Mouse (Mus musculus): Measurements from ENCODE around the gene Cacng8. TPM values are rescaled to one million over a fixed set of nuclear protein-coding genes. Genes with fewer than 3 reads are reported as not detected.

Gene Cacng8
- polyA plus RNA-seq (2017; shearing (Covaris generic)) = not detected

DNA sequence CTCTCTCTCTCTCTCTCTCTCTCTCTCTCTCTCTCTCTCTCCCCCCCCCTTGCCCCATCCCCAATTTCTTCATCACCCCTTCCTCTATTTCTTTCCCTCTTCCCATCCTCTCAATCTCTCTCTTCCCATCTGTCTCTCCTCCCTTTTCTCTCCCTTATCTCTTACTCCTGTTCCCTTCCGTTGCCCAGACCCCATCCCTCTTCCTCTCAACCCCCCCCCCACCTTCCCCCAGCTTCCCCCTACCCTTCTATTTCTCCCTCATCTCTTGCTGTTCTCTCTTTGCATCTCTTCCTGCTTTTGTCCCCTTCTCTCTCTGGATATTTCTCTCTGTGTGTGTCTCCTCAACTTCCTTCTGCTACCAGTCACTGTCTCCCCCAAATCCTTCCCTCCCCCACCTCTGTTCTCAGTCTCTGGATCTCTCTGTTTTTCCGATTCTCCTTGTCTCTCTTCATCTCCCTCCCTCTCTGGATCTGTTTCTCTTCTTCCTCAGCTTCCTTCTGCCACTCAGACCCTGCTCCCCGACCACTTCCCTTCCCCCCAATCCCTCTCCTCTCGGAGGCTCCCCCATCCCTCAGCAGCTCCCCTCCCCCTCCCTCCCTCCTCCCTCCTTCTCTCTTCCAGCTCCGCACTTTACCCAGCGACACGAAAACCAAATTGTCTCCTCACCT lies at the start of gene Cacng8:
Gene Cacng8, plus strand, starts transcription at position 271 of the 668 bp plus-strand sequence.
- no peak for ATAC-seq

DNA sequence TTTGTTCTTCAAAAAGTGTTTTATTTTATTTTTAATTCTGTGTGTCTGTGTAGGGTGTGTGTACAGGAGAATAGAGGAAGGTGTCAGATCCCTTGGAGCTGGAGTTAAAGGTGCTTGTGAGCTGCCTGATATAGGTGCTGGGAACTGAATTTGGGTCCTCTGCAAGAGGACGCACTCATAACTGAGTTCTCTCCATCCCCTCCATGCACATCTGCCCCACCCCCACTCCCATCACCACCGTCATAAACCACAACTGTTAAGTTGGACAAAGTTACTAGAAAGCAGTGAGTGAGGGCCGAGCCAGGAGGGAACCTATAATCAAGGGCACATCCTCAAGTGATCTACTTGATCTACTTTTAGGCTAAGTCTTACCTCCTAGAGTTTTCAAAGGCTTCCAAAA lies 46.6 kb upstream of the Cacng8 start:
- no peak for ATAC-seq

DNA sequence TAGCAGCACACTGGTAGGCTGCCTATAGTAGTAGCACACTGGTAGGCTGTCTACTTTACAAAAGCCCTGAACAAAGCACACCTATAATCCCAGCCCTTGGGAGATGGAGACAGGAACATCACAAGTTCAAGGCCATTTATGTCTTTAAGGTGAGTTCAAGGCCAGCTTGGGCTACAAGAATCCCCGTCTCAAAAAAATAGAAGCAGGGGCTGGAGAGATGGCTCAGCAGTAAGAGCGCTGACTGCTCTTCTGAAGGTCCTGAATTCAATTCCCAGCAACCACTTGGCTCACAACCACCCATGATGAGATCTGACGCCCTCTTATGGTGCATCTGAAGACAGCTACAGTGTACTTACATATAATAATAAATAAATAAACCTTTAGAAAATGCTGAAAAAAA lies 45.2 kb upstream of the Cacng8 start:
- ATAC-seq = no peak

DNA sequence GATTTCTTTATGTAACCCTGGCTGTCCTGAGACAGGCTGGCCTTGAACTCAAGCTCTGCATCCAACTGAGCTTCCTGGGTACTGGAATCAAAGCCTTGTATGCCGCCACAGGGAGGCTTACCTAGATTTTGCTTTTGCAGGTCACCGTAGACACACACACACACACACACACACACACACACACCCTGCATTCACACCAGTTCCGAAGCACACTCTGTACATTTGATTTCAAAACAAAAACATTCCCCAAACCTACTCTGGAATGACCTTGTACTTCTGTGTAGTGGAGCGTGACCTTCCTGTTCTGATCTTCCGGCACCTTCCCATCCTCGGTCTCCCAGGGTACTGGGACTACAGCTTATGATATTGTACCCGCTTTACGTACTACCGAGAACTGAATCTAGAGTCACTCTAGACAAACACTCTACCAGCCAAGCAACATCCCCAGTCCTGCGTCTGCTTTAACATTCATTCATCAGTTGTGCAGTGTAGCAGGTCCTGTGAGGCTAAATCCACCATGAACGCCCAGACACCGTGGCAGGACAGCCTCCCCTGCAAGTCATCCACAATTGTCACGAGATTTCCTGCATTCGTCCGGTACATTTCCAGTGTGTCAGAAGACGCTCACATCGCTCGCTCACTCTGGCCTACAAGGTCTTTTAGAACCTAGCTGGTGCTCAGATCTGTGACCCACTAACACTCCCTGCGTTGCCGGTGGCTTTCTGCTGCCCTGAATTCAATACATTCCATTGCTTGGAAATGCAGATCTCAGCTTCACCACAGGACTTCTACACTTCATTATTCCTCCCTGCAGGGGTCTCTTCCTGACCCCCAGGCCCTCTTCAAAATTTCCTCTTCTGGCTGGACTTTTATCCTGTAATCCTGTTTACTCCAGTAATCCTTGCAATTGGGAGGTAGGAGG lies 42.9 kb upstream of the Cacng8 start:
- ATAC-seq = no peak

DNA sequence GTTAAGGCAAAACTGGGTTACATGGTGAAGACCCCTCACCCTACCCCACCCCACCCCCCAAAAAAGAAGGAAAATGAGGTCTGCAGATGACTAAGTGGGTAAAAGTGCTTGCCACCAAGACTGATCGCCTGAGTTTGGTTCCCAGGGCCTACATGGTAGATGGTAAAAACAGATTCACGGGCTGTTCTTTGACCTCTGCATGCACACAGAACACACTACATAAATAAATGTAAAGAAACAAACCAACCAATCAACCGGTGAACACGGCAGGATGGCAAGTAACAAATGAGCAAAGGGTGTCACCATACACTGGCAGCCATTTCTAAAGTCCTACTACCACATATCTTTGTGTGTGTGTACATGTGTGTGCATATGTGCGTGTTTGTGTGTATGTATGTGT lies 42.2 kb upstream of the Cacng8 start:
- no peak for ATAC-seq

DNA sequence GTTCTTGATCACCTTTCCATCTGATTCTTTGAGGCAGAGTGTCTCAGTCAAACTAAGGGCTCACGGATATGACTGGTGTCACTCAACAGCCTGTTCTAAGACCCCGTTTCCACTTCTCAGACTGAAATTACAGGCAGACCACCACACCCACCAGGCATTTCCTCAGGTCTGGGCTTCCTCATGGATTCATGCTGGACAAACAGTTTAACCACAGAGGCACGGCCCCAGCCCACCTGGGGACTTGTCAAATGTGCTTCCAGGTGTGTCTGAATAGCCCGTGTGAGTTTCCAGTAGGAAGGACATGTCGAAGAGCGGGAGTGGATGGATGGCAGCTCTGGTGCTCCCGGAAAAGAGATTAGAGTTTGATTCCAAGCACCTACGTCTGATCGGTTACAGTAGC lies 40.7 kb upstream of the Cacng8 start:
- ATAC-seq = no peak

DNA sequence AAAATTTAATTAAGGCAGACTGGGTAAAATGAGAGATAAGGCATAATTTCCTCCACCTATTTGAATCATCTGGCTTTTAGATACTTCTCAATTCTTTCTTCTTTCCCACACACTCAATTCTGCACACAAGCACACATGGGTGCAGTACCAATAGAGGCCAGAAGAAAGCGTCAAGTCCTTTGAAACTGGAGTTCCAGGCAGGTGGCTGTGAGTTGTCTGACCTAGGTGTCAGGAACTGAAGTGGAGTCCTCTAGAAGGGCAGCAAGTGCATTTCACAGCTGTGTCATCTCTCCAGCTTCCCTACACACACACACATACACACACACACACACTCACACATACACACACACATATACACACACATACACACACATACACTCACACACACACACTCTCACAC lies 38.9 kb upstream of the Cacng8 start:
- no peak for ATAC-seq

DNA sequence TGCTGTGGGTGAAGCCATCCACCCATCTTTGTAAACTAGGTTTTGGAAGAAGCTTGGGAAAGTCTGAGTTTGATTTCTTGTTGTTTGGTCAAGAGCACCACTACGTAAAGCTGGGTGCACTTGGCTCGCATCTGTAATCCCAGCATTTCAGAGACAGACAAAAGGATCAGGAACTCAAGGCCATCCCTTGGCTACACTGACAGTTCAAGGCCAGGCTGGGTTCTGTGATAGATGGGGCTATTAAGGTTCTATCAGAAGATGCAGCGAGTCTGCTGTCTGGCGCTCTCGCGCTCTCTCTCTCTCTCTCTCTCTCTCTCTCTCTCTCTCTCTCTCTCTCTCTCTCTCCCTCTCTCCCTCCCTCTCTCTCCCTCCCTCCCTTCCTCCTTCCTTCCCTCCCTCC lies 35.6 kb upstream of the Cacng8 start:
- no peak for ATAC-seq

DNA sequence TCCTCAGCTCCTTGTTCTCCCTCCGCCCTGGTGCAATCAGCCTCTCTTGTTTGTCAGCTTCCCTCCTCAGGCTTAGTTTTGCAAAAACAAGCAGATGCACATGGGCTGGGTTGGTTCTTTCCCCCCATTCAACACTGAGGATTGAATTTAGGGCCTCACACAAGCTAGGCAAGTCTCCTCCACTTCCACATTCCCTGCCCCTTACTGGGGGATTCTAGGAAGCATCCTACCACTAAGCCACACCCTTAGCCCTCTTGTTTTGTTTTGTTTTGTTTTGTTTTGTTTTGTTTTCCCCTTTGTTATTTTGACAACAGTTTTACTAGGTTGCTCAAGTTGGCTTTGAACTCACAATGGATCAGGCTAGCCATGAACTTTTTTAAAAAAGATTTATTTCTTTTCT lies 29.8 kb upstream of the Cacng8 start:
- no peak for ATAC-seq

DNA sequence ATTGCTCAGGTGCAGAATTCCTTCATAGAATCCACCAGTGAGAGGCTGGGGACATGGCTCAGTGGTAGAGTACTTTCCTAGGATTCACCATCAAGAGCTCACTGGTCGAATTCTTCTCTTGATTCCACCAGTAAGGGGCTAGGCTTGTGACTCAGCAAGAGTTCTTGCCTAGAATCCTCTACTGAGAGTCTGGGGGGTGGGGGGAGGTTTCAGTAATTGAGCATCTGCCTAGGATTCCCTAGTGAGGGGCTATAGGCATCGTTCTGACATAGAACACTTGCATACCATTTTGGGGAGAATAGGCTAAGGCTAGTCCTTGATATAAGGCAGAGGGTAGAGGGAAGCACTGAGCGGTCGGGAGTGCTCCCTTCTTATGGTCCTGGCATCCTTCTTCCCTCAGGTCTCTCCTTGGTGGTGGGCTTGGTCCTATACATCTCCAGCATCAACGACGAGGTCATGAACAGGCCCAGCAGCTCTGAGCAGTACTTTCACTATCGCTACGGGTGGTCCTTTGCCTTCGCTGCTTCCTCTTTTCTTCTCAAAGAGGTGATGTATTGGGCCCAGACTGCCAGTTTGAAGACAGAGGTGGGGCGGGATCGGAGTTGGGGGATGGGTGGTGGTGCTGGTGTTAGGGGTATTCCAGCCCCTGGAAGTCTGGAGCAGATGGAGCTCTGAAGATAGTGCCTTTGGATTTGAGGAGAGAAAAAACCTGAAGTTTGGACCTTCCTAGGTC lies 24.8 kb upstream of the Cacng8 start:
- no peak for ATAC-seq

DNA sequence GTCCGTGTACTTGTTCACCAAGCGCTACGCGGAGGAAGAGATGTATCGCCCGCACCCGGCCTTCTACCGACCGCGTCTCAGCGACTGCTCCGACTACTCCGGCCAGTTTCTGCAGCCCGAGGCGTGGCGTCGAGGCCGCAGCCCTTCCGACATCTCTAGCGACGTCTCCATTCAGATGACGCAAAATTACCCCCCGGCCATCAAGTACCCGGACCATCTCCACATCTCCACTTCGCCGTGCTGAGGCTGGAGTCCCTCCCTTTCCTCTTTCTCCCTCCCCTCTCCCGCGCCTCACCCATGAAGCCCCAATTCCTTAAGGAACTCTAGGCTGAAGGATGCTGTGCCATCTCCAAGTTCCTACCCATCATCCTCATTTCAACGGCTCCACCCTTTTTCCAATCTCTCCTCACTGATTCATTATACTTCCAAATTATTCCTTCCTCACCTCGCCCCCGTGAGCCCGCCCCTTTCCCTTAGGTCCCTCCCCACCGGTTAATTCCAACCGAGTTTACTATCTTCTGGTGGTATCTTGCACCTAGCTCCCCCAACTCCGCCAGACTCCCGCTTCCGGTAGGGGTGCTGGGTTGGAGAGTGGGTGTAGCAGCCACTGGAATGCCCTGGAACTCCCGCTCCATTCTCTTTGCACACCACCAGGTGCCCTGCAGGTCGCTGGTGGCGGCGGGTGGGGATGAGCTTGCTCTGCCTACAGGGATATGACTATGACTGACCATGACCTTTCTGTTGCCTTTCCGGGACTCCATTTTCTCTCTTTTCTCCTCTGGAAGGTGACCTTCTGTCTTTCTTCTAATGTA lies 23.6 kb upstream of the Cacng8 start:
- no peak for ATAC-seq

DNA sequence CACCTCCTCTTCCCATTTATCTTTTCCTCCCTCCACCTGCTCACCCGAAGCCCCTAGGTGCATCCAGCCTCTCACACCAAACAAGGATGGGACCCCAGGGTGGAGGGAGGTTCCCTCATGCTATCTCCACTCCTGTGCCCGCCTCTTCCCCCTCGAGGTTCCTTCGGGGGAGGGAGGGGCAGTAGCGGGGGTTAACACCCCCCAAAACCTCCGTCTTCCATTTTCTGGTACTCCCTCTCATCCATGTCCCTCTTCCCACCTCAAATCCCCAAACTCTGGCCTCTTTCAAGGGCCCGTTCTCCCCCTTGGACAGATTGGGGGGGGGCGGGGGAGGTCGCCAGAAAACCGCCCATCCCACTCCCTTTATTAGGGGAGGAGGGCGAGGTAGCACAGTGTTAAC lies 22.9 kb upstream of the Cacng8 start:
- ATAC-seq = no peak

DNA sequence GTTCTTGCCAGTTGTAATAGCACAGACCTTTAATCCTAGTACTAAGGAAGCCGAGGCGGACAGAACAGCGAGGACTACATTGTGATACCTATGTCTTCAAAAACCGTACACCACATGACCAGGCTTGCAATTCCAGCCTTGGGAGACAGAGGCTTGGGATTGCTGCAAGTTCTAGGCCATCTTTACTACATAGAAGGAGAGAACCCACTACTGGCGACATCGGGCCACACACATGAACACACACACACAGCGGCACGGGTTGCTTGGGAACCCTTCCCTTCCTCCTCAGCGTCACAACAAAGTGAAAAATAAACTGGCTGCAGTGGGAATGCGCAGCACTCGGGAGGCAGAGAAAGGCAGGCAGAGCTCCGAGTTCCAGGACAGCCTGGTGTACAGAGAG lies 22.2 kb upstream of the Cacng8 start:
- no peak for ATAC-seq

DNA sequence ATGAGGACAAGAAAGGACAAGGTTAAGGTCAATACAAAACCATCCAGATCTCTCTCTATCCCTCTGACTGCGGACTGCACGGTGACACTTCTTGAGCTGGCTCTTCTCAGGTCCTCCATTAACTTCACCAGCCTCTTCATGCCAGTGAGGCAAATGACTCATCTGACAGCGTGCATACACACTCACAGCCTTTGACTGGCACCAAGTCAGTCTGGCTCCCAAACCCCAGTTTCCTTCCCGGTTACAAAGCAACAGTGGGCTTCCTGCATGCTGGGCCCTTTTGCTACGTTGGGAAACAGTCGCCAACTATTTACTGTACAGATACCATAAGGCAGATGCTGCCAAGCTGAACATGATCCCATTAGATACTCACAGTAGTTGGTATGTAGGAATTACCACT lies 21.3 kb upstream of the Cacng8 start:
- ATAC-seq = no peak

DNA sequence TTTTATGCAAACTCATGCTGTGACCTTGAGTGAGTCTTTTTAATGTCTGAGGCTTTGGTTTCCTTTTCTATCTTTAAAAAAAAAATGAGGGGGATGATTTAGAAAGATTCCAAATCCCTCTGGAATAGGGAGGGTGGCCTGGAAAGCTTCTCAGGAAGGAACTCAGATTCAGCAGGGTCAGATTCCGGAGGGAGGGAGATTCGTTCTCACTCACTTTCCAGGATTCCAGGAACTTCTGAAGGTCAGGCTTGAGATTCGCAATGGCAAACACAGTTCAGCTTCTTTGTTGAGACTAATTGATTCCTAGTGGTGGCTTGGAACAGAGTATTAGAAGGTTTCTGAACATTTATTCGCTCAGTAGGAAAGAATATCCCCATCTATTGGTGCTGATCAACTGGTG lies 20.1 kb upstream of the Cacng8 start:
- no peak for ATAC-seq

DNA sequence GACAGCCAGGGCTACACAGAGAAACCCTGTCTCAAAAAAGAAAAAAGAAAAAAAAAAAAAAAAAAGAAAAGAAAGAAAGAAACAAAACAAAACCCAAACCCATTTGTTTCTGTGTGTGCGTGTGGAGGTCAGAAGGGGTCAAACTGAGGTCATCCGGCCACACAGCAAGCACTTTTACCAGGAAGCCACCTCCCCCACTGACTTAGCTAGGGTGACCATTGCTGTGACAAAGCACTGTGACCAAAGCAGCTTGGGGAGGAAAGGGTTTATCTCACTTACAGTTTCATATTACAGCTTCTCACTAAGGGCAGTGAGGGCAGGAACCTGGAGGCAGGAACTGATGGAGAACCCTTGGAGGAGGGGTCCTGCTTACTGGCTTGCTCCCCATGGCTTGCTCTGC lies 18.1 kb upstream of the Cacng8 start:
- ATAC-seq = no peak

DNA sequence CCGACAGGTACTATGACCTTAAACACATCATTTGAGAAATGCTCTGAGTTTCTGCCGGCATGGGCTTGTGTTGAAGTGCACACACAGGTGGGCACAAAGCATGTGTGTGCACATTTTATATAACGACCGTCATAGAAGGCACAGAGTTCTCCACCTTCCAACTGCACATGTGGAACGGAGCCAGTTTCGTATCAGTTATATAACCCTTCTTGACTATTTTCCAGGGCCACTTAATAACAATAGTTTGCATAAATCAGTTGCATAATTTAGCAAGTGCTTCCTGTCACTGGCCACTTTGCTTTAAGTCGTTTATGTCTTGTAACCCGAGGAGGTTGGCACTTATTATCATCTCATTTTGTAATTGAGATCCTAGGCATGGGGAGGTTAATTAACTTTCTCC lies 16.7 kb upstream of the Cacng8 start:
- no peak for ATAC-seq

DNA sequence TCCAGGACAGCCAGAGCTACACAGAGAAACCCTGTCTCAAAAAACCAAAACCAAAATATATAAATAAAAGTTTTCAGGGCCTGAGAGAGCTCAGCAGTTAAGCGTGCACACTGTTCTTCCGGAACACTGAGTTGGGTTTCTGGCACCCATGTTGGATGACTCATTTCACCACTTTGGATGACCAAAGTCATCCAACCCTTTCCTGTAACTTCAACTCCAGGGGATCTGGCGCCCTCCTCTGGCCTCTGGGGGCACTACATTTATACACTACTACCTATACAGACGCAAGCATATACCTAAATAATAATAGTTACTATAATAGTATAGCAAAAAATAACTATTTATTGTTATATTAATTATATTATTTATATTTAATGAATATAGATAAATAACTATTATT lies 13.7 kb upstream of the Cacng8 start:
- no peak for ATAC-seq

DNA sequence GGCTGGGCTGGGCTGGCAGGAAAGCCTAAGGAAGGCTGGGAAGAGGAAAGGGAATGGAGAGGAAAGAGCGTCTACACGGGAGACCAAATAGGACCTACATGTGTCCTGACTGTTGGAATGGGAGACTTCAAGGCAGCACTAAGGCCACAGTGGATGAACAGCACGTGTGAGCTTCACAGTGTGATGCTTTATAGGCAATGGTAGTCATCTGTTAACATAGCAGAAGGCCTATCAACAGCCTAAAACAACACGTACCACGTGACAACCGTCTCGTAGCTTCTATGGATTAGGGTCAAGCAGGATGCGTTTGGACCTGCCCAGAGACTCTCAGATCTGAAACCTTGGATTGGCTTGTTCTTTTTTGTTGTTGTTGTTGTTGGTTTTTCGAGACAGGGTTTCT lies 8.4 kb upstream of the Cacng8 start:
- no peak for ATAC-seq

DNA sequence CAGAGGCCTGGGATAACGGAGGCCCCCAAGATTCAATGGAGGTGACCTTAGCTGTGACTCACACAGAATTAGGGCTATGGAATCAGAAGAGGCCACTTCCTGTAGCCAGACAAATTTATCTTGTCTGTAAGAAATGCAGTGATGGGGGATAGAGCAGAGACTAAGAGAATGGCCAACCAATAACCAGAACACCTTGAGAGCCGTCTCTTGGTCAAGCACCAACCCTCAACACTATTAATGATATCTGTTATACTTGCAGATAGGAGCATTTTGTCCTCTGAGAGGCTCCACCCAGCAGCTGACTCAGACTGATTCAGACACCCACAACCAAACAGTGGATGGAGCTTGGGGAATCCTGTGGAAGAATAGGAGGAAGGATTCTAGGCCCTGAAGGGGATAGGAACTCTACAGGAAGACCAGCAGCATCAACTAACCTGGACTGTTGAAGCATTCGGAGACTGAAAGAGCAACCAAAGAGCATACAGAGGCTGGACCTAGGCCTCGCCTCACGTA lies 5.6 kb upstream of the Cacng8 start:
- ATAC-seq = no peak

DNA sequence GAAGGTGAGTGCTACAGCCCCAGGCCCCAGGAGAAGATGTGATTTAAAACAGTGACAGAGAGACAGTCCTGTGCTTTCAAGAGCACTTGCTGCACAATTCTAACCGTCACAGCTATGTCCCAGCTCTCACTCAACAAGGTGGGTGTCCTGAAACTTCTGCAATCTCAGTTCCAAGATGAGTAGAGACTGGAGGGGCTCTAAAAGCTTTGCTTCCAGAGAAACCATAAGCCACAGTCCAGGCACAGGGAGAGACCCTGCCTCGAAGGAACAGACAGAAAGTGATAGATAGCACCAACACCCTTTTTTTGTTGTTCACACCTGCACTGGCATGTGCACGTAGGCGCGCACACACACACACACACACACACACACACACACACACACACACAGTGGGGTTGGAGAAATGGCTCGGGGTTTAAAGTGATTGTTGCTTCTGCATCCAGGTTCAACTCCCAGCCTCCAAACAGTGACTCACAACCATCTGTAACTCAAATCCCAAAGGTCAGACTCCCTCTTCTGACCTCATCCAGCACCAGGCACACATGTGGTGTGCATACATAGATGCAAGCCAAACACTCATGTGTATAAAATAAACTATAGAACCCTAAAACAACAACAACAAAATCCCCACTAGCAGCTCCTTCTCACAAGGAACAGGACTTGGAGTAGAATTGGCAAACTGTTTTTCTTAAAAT lies 4.3 kb upstream of the Cacng8 start:
- no peak for ATAC-seq

DNA sequence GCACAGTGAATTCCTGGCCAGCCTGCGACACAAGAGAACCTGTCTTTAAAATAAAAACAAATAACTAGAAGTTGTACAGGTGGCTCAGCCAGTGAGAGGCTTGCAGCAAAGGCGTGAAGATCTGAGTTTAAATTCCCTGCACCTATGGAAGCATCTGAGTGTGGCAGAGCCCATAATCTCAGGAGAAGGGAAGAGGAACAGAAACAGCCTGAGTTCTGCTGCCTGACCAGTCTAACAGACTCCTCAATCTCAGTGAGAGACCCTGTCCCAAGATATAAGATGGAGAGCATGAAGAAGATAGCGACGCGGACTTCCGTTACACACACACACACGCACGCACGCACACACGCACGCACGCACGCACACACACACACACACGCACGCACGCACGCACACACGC lies 2.7 kb upstream of the Cacng8 start:
- no peak for ATAC-seq

Data from inflammation-experienced regulatory T-cells, adult 6 months (primary cell).